Mouse (Mus musculus): ENCODE data around the gene Gm43064. TPM values are rescaled to one million over a fixed set of nuclear protein-coding genes. Genes with fewer than 3 reads are reported as not detected.
A peak's percentile ranks its signal among the peaks of the same experiment; 100 is the strongest.

Gene Gm43064
- 0.56 and 0.60 TPM in 2 replicates for polyA plus RNA-seq (2016; fragmentation: Nextera tagmentation; extraction: Ambion mirVana)

DNA sequence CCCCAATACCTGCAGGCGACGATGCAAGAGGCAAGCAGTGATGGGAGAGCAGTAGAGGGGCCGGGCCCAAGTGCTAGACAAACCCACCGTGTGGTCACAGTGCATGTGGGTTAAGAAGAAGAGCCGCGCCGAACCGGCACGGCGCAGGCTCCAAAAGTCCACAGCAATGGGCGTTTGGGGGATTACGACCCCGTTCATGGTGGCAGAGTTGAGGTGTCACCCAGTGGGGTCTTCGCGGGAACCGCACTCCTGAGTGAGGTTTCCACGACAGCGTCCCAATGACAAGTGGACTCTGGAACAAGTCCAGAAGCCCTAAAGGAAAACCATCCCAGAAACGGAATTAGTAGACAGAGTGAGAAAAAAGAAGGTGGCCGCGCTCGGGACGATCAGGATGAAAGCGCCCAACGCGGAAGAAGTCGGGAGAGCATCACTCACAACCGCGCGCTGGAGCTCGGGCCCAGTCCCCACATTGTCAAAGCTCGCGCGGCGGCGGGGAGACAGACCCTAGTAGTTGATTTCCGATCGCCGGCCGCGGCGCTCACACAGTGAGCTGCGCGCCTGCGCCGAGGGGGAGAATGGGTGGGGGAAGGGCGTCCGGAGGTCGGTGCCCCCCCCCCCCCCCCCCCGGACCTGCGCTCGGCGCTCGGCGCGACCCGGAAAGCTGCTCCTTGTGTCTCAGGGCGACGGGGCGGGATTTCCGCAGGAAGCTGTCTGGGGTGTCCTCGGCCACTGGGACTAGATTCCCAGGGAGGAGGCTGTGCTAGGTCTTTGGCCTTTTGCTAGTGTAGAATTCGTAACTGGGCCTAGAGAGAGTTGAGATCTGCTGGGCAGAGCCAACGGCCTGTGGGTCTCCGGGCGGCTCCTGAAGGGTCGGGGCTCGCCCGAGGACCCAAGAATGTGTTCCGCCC is at the start of gene Gm43064, which contains the start of the genes Dclre1b and Ap4b1:
Gm43064 (plus strand) TSS at position 683 of the 908 bp plus-strand sequence.
Dclre1b (minus strand) TSS at position 554 of the 908 bp plus-strand sequence.
Ap4b1 (plus strand) TSS at position 630 of the 908 bp plus-strand sequence.
- Histone ChIP-seq H3K4me2 (peak within 1 kb of the TSS; percentile 75), H3K27me3 (replicated peaks) (no peaks in the 10 kb centered on the region), H3K9me3 (replicated peaks) (no peaks in the 10 kb centered on the region), H3K27ac (peak within 1 kb of the TSS; percentile 97), H3K4me3 (peak within 1 kb of the TSS; percentile 96), H3K36me3 (peaks cover 64% of the 10 kb centered on the region), H3K4me1 (peaks cover 63% of the 10 kb centered on the region), H3K9ac (peak within 1 kb of the TSS; percentile 88)
- ATAC-seq, result peak; percentile 90
- WGBS (ENCODE audit: insufficient replicate concordance), result under 1% methylated on average over 58 of the region's 70 CpGs

- ATAC-seq, result no peak
- Histone ChIP-seq H3K36me3 (peaks cover 94% of the 10 kb centered on the region), H3K27me3 (replicated peaks) (no peaks in the 10 kb centered on the region), H3K9me3 (replicated peaks) (no peaks in the 10 kb centered on the region), H3K9ac (no peak overlapping the region), H3K4me2 (no peak overlapping the region), H3K27ac (no peak overlapping the region), H3K4me1 (no peaks in the 10 kb centered on the region; the same call in 1 of the 2 replicates), H3K4me3 (no peak overlapping the region)
- WGBS (ENCODE audit: insufficient replicate concordance), result 82% methylated on average over 3 of the region's 3 CpGs
These were observed 42.6 kb upstream of the Gm43064 start for GRCm38 (mm10) chr3:103766789-103767188.

DNA sequence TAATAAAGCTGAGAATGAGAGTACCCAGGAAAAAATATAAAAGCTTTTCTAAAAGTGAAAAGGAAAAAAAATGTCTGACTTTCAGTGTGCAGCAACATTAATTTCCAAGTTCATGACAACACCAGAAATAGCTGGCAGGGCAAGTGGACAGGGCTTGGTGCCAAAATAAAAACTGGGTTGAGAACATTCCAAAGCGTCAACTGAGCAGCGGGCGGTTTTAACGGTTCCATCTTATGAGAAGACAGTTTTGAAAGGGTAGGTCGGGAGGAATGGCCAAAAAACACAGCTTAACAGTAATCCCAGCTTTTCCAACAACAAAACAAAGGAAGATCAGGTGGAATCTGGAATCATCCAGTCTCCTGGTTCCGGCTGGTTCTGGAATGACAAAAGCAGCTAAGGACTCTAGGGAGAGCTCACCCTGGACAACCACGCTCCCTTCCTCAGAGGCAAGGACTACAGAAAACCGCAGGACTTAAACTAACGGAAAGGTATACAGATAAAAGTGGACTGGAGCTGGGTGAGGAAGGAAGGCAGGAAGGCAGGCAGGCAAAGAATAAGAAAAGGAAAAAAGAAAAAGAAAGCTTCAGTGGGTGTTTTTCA is 37.7 kb upstream of the Gm43064 start:
- Histone ChIP-seq H3K27ac (no peak overlapping the region), H3K4me1 (peaks cover 10% of the 10 kb centered on the region; the same call in 1 of the 2 replicates), H3K4me2 (no peak overlapping the region), H3K36me3 (peaks cover 93% of the 10 kb centered on the region), H3K27me3 (replicated peaks) (no peaks in the 10 kb centered on the region), H3K9me3 (replicated peaks) (no peaks in the 10 kb centered on the region), H3K4me3 (no peak overlapping the region), H3K9ac (no peak overlapping the region)
- WGBS (ENCODE audit: insufficient replicate concordance), result 82% methylated on average over 9 of the region's 9 CpGs
- no peak for ATAC-seq

GRCm38 (mm10) chr3:103772846-103773245 is 36.5 kb upstream of the Gm43064 start:
- H3K4me3 ChIP-seq, result no peak overlapping the region
- no peak overlapping the region for H3K4me2 ChIP-seq
- H3K9ac ChIP-seq, result no peak overlapping the region
- no peaks in the 10 kb centered on the region for H3K9me3 ChIP-seq (replicated peaks)
- H3K4me1 ChIP-seq, result peaks cover 10% of the 10 kb centered on the region; the same call in 1 of the 2 replicates
- H3K27ac ChIP-seq, result no peak overlapping the region
- 69% methylated on average over 4 of the region's 4 CpGs for WGBS (ENCODE audit: insufficient replicate concordance)
- ATAC-seq, result no peak
- no peaks in the 10 kb centered on the region for H3K27me3 ChIP-seq (replicated peaks)
- H3K36me3 ChIP-seq, result peaks cover 95% of the 10 kb centered on the region

DNA sequence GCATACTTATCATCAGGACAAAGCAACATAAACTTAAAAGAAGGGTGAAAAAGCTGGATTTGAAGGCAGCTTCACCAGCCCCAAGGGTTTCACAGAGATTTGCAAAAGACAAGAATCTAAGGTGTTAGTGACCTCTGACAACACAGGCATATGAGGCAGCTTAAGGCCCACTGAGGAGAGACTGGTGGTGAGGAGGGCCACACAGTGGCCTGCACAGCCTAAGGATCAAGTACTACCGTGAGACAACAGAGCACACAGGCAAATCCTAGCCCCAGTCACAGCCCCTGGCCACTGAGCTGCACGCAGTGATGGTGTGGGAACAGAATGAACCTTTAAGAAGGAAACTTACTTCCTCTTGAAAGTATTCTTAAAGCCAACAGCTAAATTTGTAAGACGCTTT is 35.9 kb upstream of the Gm43064 start:
- Histone ChIP-seq H3K36me3 (peaks cover 95% of the 10 kb centered on the region), H3K27ac (0 out of 2 replicates have a peak overlapping the region, but pooled peaks have one; percentile 10), H3K9me3 (replicated peaks) (no peaks in the 10 kb centered on the region), H3K27me3 (replicated peaks) (no peaks in the 10 kb centered on the region), H3K4me2 (no peak overlapping the region), H3K9ac (no peak overlapping the region), H3K4me1 (peaks cover 11% of the 10 kb centered on the region; the same call in 1 of the 2 replicates), H3K4me3 (no peak overlapping the region)
- no peak for ATAC-seq
- 78% methylated on average over 3 of the region's 3 CpGs for WGBS (ENCODE audit: insufficient replicate concordance)

GRCm38 (mm10) chr3:103774009-103774408 is 35.4 kb upstream of the Gm43064 start:
- Histone ChIP-seq H3K4me1 (peaks cover 14% of the 10 kb centered on the region), H3K9ac (no peak overlapping the region), H3K36me3 (peaks cover 93% of the 10 kb centered on the region), H3K9me3 (replicated peaks) (no peaks in the 10 kb centered on the region), H3K27me3 (replicated peaks) (no peaks in the 10 kb centered on the region), H3K4me3 (no peak overlapping the region), H3K4me2 (no peak overlapping the region), H3K27ac (no peak overlapping the region)
- ATAC-seq, result no peak
- WGBS (ENCODE audit: insufficient replicate concordance), result 88% methylated on average over 15 of the region's 15 CpGs

DNA sequence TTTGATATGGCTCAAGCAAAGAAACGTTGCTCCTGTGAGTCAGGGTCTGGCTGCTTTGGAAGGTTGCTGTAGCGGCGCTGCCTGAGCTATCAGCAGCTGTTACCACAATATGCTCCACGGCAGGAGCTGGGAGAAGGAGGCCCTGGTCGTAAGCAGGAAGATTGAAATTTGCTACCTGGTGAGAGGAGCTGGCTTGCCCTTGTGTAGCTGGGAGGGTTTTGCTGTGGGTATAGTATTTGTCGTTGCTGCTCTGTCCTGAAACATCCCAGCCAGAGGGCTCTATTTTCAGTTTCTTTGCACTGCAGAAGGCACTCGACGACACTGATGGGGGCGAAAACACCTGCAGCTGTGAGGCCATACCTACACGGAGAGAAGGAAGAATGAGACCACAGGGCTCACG is 31.4 kb upstream of the Gm43064 start:
- Histone ChIP-seq H3K9me3 (replicated peaks) (no peaks in the 10 kb centered on the region), H3K27me3 (replicated peaks) (no peaks in the 10 kb centered on the region), H3K4me2 (no peak overlapping the region), H3K4me3 (no peak overlapping the region), H3K4me1 (peaks cover 45% of the 10 kb centered on the region), H3K27ac (no peak overlapping the region), H3K9ac (no peak overlapping the region), H3K36me3 (peaks cover 53% of the 10 kb centered on the region)
- WGBS (ENCODE audit: insufficient replicate concordance), result 80% methylated on average over 11 of the region's 11 CpGs
- ATAC-seq, result no peak

GRCm38 (mm10) chr3:103778660-103779059 is 30.7 kb upstream of the Gm43064 start:
- ATAC-seq, result no peak

DNA sequence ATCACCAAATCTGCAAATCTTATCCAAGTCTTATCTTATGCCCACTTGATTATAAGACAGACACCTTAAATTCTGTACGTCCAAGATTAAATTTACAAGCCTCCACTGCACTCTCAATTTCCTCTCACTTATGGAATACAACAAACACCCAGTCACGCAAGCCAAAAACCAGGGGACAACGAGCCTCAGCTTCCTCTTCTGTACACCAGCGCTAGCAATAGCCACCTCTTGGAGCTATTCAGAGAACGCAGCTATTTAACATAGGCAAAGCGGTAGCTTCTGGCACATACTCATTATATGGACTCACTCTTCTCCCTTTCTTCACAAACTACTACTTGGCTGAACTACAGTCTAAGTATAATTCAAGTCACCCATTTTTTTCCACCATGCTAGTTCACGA is 30.2 kb upstream of the Gm43064 start:
- Histone ChIP-seq H3K36me3 (peaks cover 46% of the 10 kb centered on the region), H3K27ac (no peak overlapping the region), H3K9ac (no peak overlapping the region), H3K9me3 (replicated peaks) (no peaks in the 10 kb centered on the region), H3K4me1 (peaks cover 52% of the 10 kb centered on the region), H3K27me3 (replicated peaks) (no peaks in the 10 kb centered on the region), H3K4me2 (no peak overlapping the region), H3K4me3 (no peak overlapping the region)
- ATAC-seq, result no peak
- 60% methylated on average over 7 of the region's 7 CpGs for WGBS (ENCODE audit: insufficient replicate concordance)

More at GRCm38 (mm10) chr3:103778660-103779059, 30.7 kb upstream of the Gm43064 start:
- no peak overlapping the region for H3K4me3 ChIP-seq
- H3K9ac ChIP-seq, result no peak overlapping the region
- no peaks in the 10 kb centered on the region for H3K27me3 ChIP-seq (replicated peaks)
- H3K9me3 ChIP-seq (replicated peaks), result no peaks in the 10 kb centered on the region
- peaks cover 47% of the 10 kb centered on the region for H3K4me1 ChIP-seq
- H3K36me3 ChIP-seq, result peaks cover 46% of the 10 kb centered on the region
- no peak overlapping the region for H3K4me2 ChIP-seq
- H3K27ac ChIP-seq, result no peak overlapping the region
- WGBS (ENCODE audit: insufficient replicate concordance), result 66% methylated on average over 6 of the region's 6 CpGs

DNA sequence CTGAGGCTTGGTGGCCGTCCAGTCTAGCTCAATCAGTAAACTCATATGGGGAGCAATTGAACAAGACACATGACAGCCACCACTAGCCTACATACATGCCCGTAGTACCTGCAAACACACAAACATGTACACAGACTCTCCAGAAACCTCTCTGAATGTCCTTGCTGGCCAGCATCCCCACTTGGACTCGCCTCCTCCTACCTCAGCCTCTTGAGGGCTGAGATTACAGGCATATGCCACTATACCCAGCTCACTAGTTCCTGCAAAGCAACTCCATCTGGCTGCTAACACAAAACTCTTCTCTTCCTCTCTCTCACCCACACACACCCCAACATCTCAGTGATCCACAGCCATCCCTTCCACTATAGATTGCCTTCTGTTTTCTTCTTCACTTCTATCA is 29.1 kb upstream of the Gm43064 start:
- Histone ChIP-seq H3K4me1 (peaks cover 63% of the 10 kb centered on the region), H3K36me3 (peaks cover 43% of the 10 kb centered on the region), H3K9ac (no peak overlapping the region), H3K4me3 (no peak overlapping the region), H3K4me2 (no peak overlapping the region), H3K27me3 (replicated peaks) (no peaks in the 10 kb centered on the region), H3K27ac (no peak overlapping the region), H3K9me3 (replicated peaks) (no peaks in the 10 kb centered on the region)
- no peak for ATAC-seq
- WGBS (ENCODE audit: insufficient replicate concordance), result 79% methylated on average over 3 of the region's 3 CpGs

GRCm38 (mm10) chr3:103780777-103781176 is 28.6 kb upstream of the Gm43064 start:
- Histone ChIP-seq H3K4me2 (no peak overlapping the region), H3K36me3 (peaks cover 38% of the 10 kb centered on the region), H3K9ac (no peak overlapping the region), H3K27ac (no peak overlapping the region), H3K9me3 (replicated peaks) (no peaks in the 10 kb centered on the region), H3K4me1 (peaks cover 68% of the 10 kb centered on the region), H3K4me3 (no peak overlapping the region), H3K27me3 (replicated peaks) (no peaks in the 10 kb centered on the region)
- no peak for ATAC-seq
- WGBS (ENCODE audit: insufficient replicate concordance), result 81% methylated on average over 5 of the region's 5 CpGs
